Mouse (Mus musculus) limb, embryonic 14.5 days (tissue): ENCODE results near the gene Dgke. TPM values are rescaled to one million over a fixed set of nuclear protein-coding genes. Genes with fewer than 3 reads are reported as not detected.

Experiments used
- ATAC-seq: fragments of 200-750 bp; cut with Nextera tagmentation; 2 replicates; pipeline ENCODE4 v1.8.0; 2017; ENCODE audit warnings: low read depth, moderate number of reproducible peaks, moderate TSS enrichment; ENCODE audit not compliant: low FRiP score
- DNase-seq: peaks from one replicate; pipeline ENCODE4 v3.0.0-alpha.2; 2015; ENCODE audit warnings: low spot score
- H3K27ac ChIP-seq: fragments of 300-500 bp; sonication (generic); replicated peaks from 2 replicates; pipeline ENCODE4 v1.5.1; 2014; ENCODE audit warnings: low read depth, mild to moderate bottlenecking, low read length, moderate library complexity, mixed read lengths
- H3K27me3 ChIP-seq: fragments of 300-500 bp; sonication (generic); 2 replicates; pipeline ENCODE4 v1.6.1; 2014; ENCODE audit warnings: low read length, mixed read lengths; ENCODE audit not compliant: control insufficient read depth, insufficient read depth
- H3K36me3 ChIP-seq: fragments of 300-500 bp; sonication (generic); 2 replicates; pipeline ENCODE4 v1.6.1; 2014; ENCODE audit warnings: mild to moderate bottlenecking, low read length, moderate library complexity, mixed read lengths; ENCODE audit not compliant: control insufficient read depth, insufficient read depth
- H3K4me1 ChIP-seq: fragments of 300-500 bp; sonication (generic); 2 replicates; pipeline ENCODE4 v1.6.1; 2014; ENCODE audit warnings: antibody characterized with exemption, low read length, mixed read lengths; ENCODE audit not compliant: control insufficient read depth, insufficient read depth
- H3K4me2 ChIP-seq: fragments of 300-500 bp; sonication (generic); replicated peaks from 2 replicates; pipeline ENCODE4 v1.6.1; 2014; ENCODE audit warnings: low read depth, mild to moderate bottlenecking, low read length, moderate library complexity; ENCODE audit not compliant: severe bottlenecking
- H3K4me3 ChIP-seq: fragments of 300-500 bp; sonication (generic); replicated peaks from 2 replicates; pipeline ENCODE4 v1.5.1; 2014; ENCODE audit warnings: low read length
- H3K9ac ChIP-seq: fragments of 300-500 bp; sonication (generic); 2 replicates; pipeline ENCODE4 v1.6.1; 2014; ENCODE audit warnings: mild to moderate bottlenecking, low read depth, low read length, moderate library complexity; ENCODE audit not compliant: severe bottlenecking
- H3K9me3 ChIP-seq: fragments of 300-500 bp; sonication (generic); 2 replicates; pipeline ENCODE4 v1.6.1; 2016; ENCODE audit warnings: low read length; ENCODE audit not compliant: control insufficient read depth
- POLR2A ChIP-seq: fragments of 200-500 bp; IDR thresholded peaks from 2 replicates; pipeline ENCODE4 v1.8.0; 2012; ENCODE audit warnings: inconsistent platforms, mild to moderate bottlenecking, moderate library complexity, borderline replicate concordance; ENCODE audit not compliant: insufficient read depth, insufficient read length; ENCODE audit errors: extremely low read depth
- WGBS: fragments of 180-500 bp; shearing (Covaris S2); extraction: QIAGEN DNeasy Blood & Tissue Kit; methylation state at CpG from one replicate; pipeline ENCODE4 v1.1.7; 2014; 5-methylcytosine and 5-hydroxymethylcytosine counted together
- polyA plus RNA-seq, 2 experiments: library from polyadenylated mRNA; depleted of rRNA in 1 of 2; stranded (reverse) in 1 of 2; unstranded in 1 of 2; fragments of >200 nt; fragmentation: Nextera tagmentation in 1 of 2; extraction: Ambion mirVana in 1 of 2; gene quantifications; 2 replicates each; pipeline versions ENCODE4 v1.2.1 to v1.2.3; 2012 to 2014

Gene Dgke
- polyA plus RNA-seq, 2 experiments: 3.3 to 6.2 TPM

DNA sequence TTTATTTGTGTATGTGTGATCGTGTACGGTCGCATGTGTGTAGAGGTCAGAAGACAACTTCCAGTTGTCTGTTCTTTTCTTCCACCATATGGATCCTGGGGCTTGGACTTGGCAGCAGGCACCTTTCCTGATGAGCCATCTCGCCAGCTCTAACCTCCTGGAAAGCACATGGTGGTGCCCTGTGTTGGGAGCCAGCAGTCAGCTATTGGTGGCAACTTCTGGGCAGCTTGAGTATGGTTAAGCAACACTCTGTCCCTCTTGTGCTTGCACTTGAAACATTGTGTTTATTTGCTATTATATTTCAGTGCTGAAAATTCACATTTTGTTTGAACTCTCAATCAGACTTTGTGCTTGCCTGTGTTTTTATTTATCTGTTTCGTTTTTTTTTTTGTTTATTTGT is 77.7 kb downstream of the Dgke start:
- no peak overlapping the region for H3K4me2 ChIP-seq
- no peaks in the 10 kb centered on the region for H3K9me3 ChIP-seq
- WGBS: 81% methylated on average over 5 of the region's 5 CpGs
- no peaks in the 10 kb centered on the region for H3K27me3 ChIP-seq
- no peak for TF ChIP-seq POLR2A
- no peak overlapping the region for H3K9ac ChIP-seq
- ATAC-seq (no peak), DNase-seq (no peak)
- H3K36me3 ChIP-seq: peaks cover 46% of the 10 kb centered on the region
- H3K4me3 ChIP-seq: no peak overlapping the region
- no peak overlapping the region for H3K27ac ChIP-seq
- H3K4me1 ChIP-seq: no peaks in the 10 kb centered on the region

DNA sequence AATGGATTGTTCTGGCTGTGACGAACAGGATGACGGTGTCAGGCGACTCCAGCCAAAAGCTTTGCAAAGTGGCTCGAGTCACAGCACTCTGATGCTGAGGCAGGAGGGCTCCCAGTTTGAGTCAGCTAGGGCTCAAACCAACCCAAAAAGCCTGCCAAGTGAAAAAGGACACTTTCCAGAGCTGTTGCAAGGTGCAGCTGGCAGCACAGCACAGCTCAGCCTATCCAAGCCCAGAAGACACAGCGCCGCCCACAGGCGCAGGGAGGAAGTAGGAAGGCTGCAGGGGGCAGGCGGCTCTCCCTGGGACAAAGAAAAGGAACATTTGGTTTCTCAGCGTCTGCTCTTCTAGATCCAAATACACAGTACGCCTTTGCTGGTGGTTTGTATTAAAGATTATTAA is 80.0 kb downstream of the Dgke start:
- ATAC-seq (no peak), DNase-seq (no peak)
- H3K27me3 ChIP-seq: no peaks in the 10 kb centered on the region
- no peak overlapping the region for H3K27ac ChIP-seq
- no peak overlapping the region for H3K4me3 ChIP-seq
- 88% methylated on average over 10 of the region's 10 CpGs for WGBS
- no peak for TF ChIP-seq POLR2A
- peaks cover 66% of the 10 kb centered on the region for H3K36me3 ChIP-seq
- H3K9me3 ChIP-seq: no peaks in the 10 kb centered on the region
- H3K9ac ChIP-seq: no peak overlapping the region
- no peak overlapping the region for H3K4me2 ChIP-seq
- H3K4me1 ChIP-seq: no peaks in the 10 kb centered on the region

Other genes starting within 250 kb of the Dgke start
- gene Akap1, start 202.3 kb downstream of the Dgke start, polyA plus RNA-seq (2012; rRNA removed): 31.4 and 33.5 TPM in 2 replicates
- gene Akap1, start 202.3 kb downstream of the Dgke start, polyA plus RNA-seq (2014; fragmentation: Nextera tagmentation; extraction: Ambion mirVana): 14.9 and 15.0 TPM in 2 replicates
- gene Scpep1, start 111.4 kb downstream of the Dgke start, polyA plus RNA-seq (2012; rRNA removed): 42.3 and 46.5 TPM in 2 replicates
- 83.5 and 94.1 TPM in 2 replicates for gene Scpep1, start 111.4 kb downstream of the Dgke start, polyA plus RNA-seq (2014; fragmentation: Nextera tagmentation; extraction: Ambion mirVana)
- gene Elobl, start 99.9 kb downstream of the Dgke start, polyA plus RNA-seq (2012; rRNA removed): not detected in 2 replicates
- not detected in 2 replicates for gene Elobl, start 99.9 kb downstream of the Dgke start, polyA plus RNA-seq (2014; fragmentation: Nextera tagmentation; extraction: Ambion mirVana)
- 20.1 and 21.6 TPM in 2 replicates for gene Coil, start 96.6 kb downstream of the Dgke start, polyA plus RNA-seq (2012; rRNA removed)
- gene Coil, start 96.6 kb downstream of the Dgke start, polyA plus RNA-seq (2014; fragmentation: Nextera tagmentation; extraction: Ambion mirVana): 12.4 and 14.7 TPM in 2 replicates
- 5.6 and 6.2 TPM in 2 replicates for gene Trim25, start 67.5 kb downstream of the Dgke start, polyA plus RNA-seq (2012; rRNA removed)
- gene Trim25, start 67.5 kb downstream of the Dgke start, polyA plus RNA-seq (2014; fragmentation: Nextera tagmentation; extraction: Ambion mirVana): 5.8 and 6.1 TPM in 2 replicates
- 2.3 and 3.1 TPM in 2 replicates for gene Gm525, start 7.0 kb upstream of the Dgke start, polyA plus RNA-seq (2012; rRNA removed)
- gene Gm525, start 7.0 kb upstream of the Dgke start, polyA plus RNA-seq (2014; fragmentation: Nextera tagmentation; extraction: Ambion mirVana): 1.8 and 2.1 TPM in 2 replicates
- 19.5 and 27.1 TPM in 2 replicates for gene Nog, start 235.5 kb upstream of the Dgke start, polyA plus RNA-seq (2012; rRNA removed)
- gene Nog, start 235.5 kb upstream of the Dgke start, polyA plus RNA-seq (2014; fragmentation: Nextera tagmentation; extraction: Ambion mirVana): 8.1 and 9.5 TPM in 2 replicates